13 mouse cellular contexts compared by ENCODE assay signal in genomic region chr3:146792144-146792748, GRCm38 (mm10). TPM values are rescaled to one million over a fixed set of nuclear protein-coding genes. Genes with fewer than 3 reads are reported as not detected.
DNase-seq lines count a peak whose midpoint lies in the region; ATAC-seq and TF ChIP-seq lines count a peak whose summit lies in the region.
"Had no signal": no experiment of that assay in that cellular context is flagged by ENCODE, and none has a peak within 500 bp of the region (broad histone marks: within the 10 kb centered on the region; RNA-seq: fewer than 3 reads in every experiment).

No protein-coding gene starts in this region.

- intact Hi-C loops in gastrocnemius, adult 2 months (cut with DNase I): loop anchor here (2.0 kb wide), 1 partner anchor 123 kb away; no protein-coding TSS in a partner anchor

- no peaks in the 10 kb centered on the region for H3K27me3 ChIP-seq in liver, postnatal 0 days (ENCODE audit: insufficient read depth, low read length)
- H3K27me3 ChIP-seq in liver, embryonic 12.5 days (replicated peaks): no peaks in the 10 kb centered on the region
- no peaks in the 10 kb centered on the region for H3K27me3 ChIP-seq in MEL (ENCODE audit: control insufficient read depth in 1 of 2, insufficient read depth in 2 of 2, low read length in 2 of 2)
- H3K27me3 ChIP-seq: embryonic facial prominence, embryonic 13.5 days had no signal

- H3K4me3 ChIP-seq in gastrocnemius, adult 2 months: no peak overlapping the region
- no peak overlapping the region for H3K4me3 ChIP-seq in liver, postnatal 0 days (ENCODE audit: low read depth, low read length)
- no peak overlapping the region for H3K4me3 ChIP-seq in liver, embryonic 12.5 days
- H3K4me3 ChIP-seq in MEL (ENCODE audit: control insufficient read depth in 1 of 2, insufficient read depth in 1 of 2, low read depth in 2 of 2, low read length in 2 of 2): no peak overlapping the region
- H3K4me3 ChIP-seq: embryonic facial prominence, embryonic 13.5 days had no signal

- ATAC-seq in liver, postnatal 0 days: no peak
- ATAC-seq in liver, embryonic 12.5 days: no peak
- ATAC-seq in megakaryocyte progenitor cell, adult 5-6 weeks (replicated peaks; ENCODE audit: poor library complexity): peak; percentile 80

- no peaks in the 10 kb centered on the region for H3K9me3 ChIP-seq in liver, postnatal 0 days (ENCODE audit: low read length)
- H3K9me3 ChIP-seq in liver, embryonic 12.5 days (replicated peaks): no peaks in the 10 kb centered on the region
- H3K9me3 ChIP-seq in MEL (replicated peaks; ENCODE audit: insufficient read depth, low read length): no peaks in the 10 kb centered on the region
- H3K9me3 ChIP-seq: embryonic facial prominence, embryonic 13.5 days had no signal

- TF ChIP-seq CTCF in gastrocnemius, adult 2 months (IDR thresholded peaks at IDR 0.05): peak; percentile 68
- TF ChIP-seq CTCF in liver, postnatal 0 days (IDR thresholded peaks at IDR 0.05; ENCODE audit: low read depth): peak; percentile 51
- peak in 2 of 3 experiments; percentile 16 to 70; a peak in 3 of 6 replicates for TF ChIP-seq CTCF in MEL (IDR thresholded peaks at IDR 0.05 in 2 of 3, conservative IDR thresholded peaks at IDR 0.05 in 1 of 3; ENCODE audit: control insufficient read depth in 1 of 3, insufficient read depth in 1 of 3, low read depth in 2 of 3, low read length in 3 of 3, poor library complexity in 1 of 3, severe bottlenecking in 1 of 3)

- no peak for TF ChIP-seq POLR2A in MEL (IDR thresholded peaks at IDR 0.05; ENCODE audit: control insufficient read depth in 1 of 2, insufficient read depth in 1 of 2, low read depth in 1 of 2, low read length in 2 of 2, poor library complexity in 1 of 2)

- no peaks in the 10 kb centered on the region for H3K4me1 ChIP-seq in liver, postnatal 0 days (ENCODE audit: insufficient read depth)
- peaks cover 18% of the 10 kb centered on the region for H3K4me1 ChIP-seq in liver, embryonic 12.5 days
- peaks cover 6 to 8% of the 10 kb centered on the region in 2 experiments for H3K4me1 ChIP-seq in MEL (ENCODE audit: control insufficient read depth in 1 of 2, insufficient read depth in 2 of 2, low read length in 2 of 2)
- H3K4me1 ChIP-seq: embryonic facial prominence, embryonic 13.5 days had no signal

- TF ChIP-seq EP300 in liver, postnatal 0 days (IDR thresholded peaks at IDR 0.05; ENCODE audit: low read depth): no peak
- peak; percentile 55 to 77; a peak in 3 of 4 replicates for TF ChIP-seq EP300 in MEL (IDR thresholded peaks at IDR 0.05; ENCODE audit: low read depth in 1 of 2, low read length in 2 of 2)

- H3K4me2 ChIP-seq in liver, postnatal 0 days (ENCODE audit: low read depth, low read length): no peak overlapping the region
- no peak overlapping the region for H3K4me2 ChIP-seq in liver, embryonic 12.5 days
- H3K4me2 ChIP-seq: embryonic facial prominence, embryonic 13.5 days had no signal

- no peaks in the 10 kb centered on the region for H3K79me2 ChIP-seq in MEL (ENCODE audit: control insufficient read depth, insufficient read depth, low read length, poor library complexity)

- H3K36me3 ChIP-seq in liver, postnatal 0 days (replicated peaks; ENCODE audit: insufficient read depth, low read length): 0 out of 2 replicates have a peak, but pooled peaks cover 2% of the 10 kb centered on the region
- no peaks in the 10 kb centered on the region for H3K36me3 ChIP-seq in liver, embryonic 12.5 days
- H3K36me3 ChIP-seq in MEL (ENCODE audit: control insufficient read depth in 1 of 2, insufficient read depth in 2 of 2, low read length in 2 of 2): peaks cover 0 to 16% of the 10 kb centered on the region in 2 experiments; a peak in 2 of 4 replicates

- no peak for DNase-seq in gastrocnemius, adult 2 months
- no peak for DNase-seq in gastrocnemius, postnatal 4 days (ENCODE audit: low spot score in 2 of 2)
- no peak for DNase-seq in liver, postnatal 0 days
- peak; percentile 70 for DNase-seq in MEL (ENCODE audit: low read depth, low spot score)
- DNase-seq in yolk sac, embryonic 10.5 days (ENCODE audit: low spot score): no peak
- DNase-seq in adrenal gland, postnatal 4 days (ENCODE audit: low spot score in 2 of 2): no peak
- DNase-seq: cerebellum, adult 2 months; right cerebral cortex, postnatal 4 days had no signal

- H3K27ac ChIP-seq in gastrocnemius, adult 2 months: no peak overlapping the region
- H3K27ac ChIP-seq in liver, postnatal 0 days (ENCODE audit: low read depth): no peak overlapping the region
- H3K27ac ChIP-seq in liver, embryonic 12.5 days: no peak overlapping the region
- no peak overlapping the region for H3K27ac ChIP-seq in MEL (ENCODE audit: control insufficient read depth, low read depth, low read length)
- H3K27ac ChIP-seq: embryonic facial prominence, embryonic 13.5 days had no signal

- H3K9ac ChIP-seq in liver, postnatal 0 days (replicated peaks): no peak overlapping the region
- H3K9ac ChIP-seq in liver, embryonic 12.5 days: no peak overlapping the region
- H3K9ac ChIP-seq in MEL (ENCODE audit: control insufficient read depth, low read depth, low read length, poor library complexity, severe bottlenecking): no peak overlapping the region
- H3K9ac ChIP-seq: embryonic facial prominence, embryonic 13.5 days had no signal

- 49% methylated on average over 3 of the region's 3 CpGs for WGBS in liver, postnatal 0 days (ENCODE audit: insufficient replicate concordance)
- WGBS in liver, embryonic 12.5 days (ENCODE audit: insufficient replicate concordance): 66% methylated on average over 3 of the region's 3 CpGs

- TF ChIP-seq RAD21 in MEL (IDR thresholded peaks at IDR 0.05; ENCODE audit: low read depth, low read length): peak; percentile 68

TF ChIP-seq in MEL, 35 proteins besides CTCF, POLR2A, EP300 and RAD21:
- TF ChIP-seq TCF12 (IDR thresholded peaks at IDR 0.05; ENCODE audit: low read depth, low read length) (peak; percentile 66; the same call in 1 of the 2 replicates), RCOR1 (IDR thresholded peaks at IDR 0.05; ENCODE audit: low read depth, low read length) (peak; percentile 40; the same call in 1 of the 2 replicates), ETS1 (IDR thresholded peaks at IDR 0.05; ENCODE audit: low read depth, low read length) (peak; percentile 54; the same call in 1 of the 2 replicates), SIN3A (IDR thresholded peaks at IDR 0.05; ENCODE audit: low read length) (no peak; the same call in 1 of the 2 replicates), TAL1 (IDR thresholded peaks at IDR 0.05; ENCODE audit: low read length) (0 out of 2 replicates have a peak, but pooled peaks have one; percentile 9), TBP (IDR thresholded peaks at IDR 0.05; ENCODE audit: low read depth, low read length) (peak; percentile 65; the same call in 1 of the 2 replicates), JUND (IDR thresholded peaks at IDR 0.05; ENCODE audit: low read depth, low read length) (no peak), SMC3 (IDR thresholded peaks at IDR 0.05; ENCODE audit: low read depth, low read length) (peak; percentile 60), ZC3H11A (IDR thresholded peaks at IDR 0.05; ENCODE audit: low read depth, low read length) (peak; percentile 57)

RNA-seq across cellular contexts. Expression of gene Prkacb, which starts 20.5 kb away (rescaled TPM):
- total RNA-seq in gastrocnemius, adult 2 months (2021): 10 to 100 TPM; 44.3 to 45.4 TPM
- total RNA-seq in gastrocnemius, postnatal 4 days (2021): 10 to 100 TPM; 72.9 to 76.0 TPM
- 14.1 and 15.4 TPM in 2 replicates for polyA plus RNA-seq in liver, postnatal 0 days (2015; fragmentation: Nextera tagmentation; extraction: Ambion mirVana)
- polyA plus RNA-seq in liver, embryonic 12.5 days (2016; fragmentation: Nextera tagmentation; extraction: Ambion mirVana): 22.2 and 23.9 TPM in 2 replicates
- total RNA-seq in MEL (2012; rRNA removed): 15.5 and 16.5 TPM in 2 replicates
- 10 to 100 TPM; 31.8 to 55.6 TPM for polyA plus RNA-seq in MEL (2012; ENCODE audit: insufficient read depth in 1 of 2, insufficient read length in 2 of 2, low read depth in 1 of 2, low replicate concordance in 2 of 2, missing spikeins in 1 of 2)
- 67.8 and 72.9 TPM in 2 replicates for total RNA-seq in megakaryocyte progenitor cell, adult 5-6 weeks (2015)
- 60.8 and 75.2 TPM in 2 replicates for total RNA-seq in megakaryocyte progenitor cell, adult 5-6 weeks (2017)
- total RNA-seq in adrenal gland, postnatal 4 days (2021): 100 to 1,000 TPM; 119 to 131 TPM

RNA-seq across cellular contexts. Expression of gene Ttll7, which starts 59.9 kb away (rescaled TPM):
- 100 to 1,000 TPM in 1 of 2 experiments, 10 to 100 TPM in 1; 63.7 to 165 TPM for total RNA-seq in gastrocnemius, adult 2 months (2021)
- 1 to 10 TPM; 7.7 to 9.2 TPM for total RNA-seq in gastrocnemius, postnatal 4 days (2021)
- 0.52 and 0.79 TPM in 2 replicates for polyA plus RNA-seq in liver, postnatal 0 days (2015; fragmentation: Nextera tagmentation; extraction: Ambion mirVana)
- polyA plus RNA-seq in liver, embryonic 12.5 days (2016; fragmentation: Nextera tagmentation; extraction: Ambion mirVana): 0.51 and 0.53 TPM in 2 replicates
- not detected in 2 replicates for total RNA-seq in MEL (2012; rRNA removed)
- not detected for polyA plus RNA-seq in MEL (2012; ENCODE audit: insufficient read depth in 1 of 2, insufficient read length in 2 of 2, low read depth in 1 of 2, low replicate concordance in 2 of 2, missing spikeins in 1 of 2)
- 0.49 TPM in 1 of 2 replicates, not detected in the other for total RNA-seq in megakaryocyte progenitor cell, adult 5-6 weeks (2015)
- total RNA-seq in megakaryocyte progenitor cell, adult 5-6 weeks (2017): 0.10 TPM in 1 of 2 replicates, not detected in the other
- total RNA-seq in adrenal gland, postnatal 4 days (2021): 1 to 10 TPM; 4.5 to 5.0 TPM
- total RNA-seq: monocyte, adult 5-6 weeks; neutrophil, adult 5-6 weeks had no signal

Comparison
In these comparisons a context has a peak if more than half of its experiments do, and no peak if none do; other contexts are left out.
1. RNA of gene Ttll7, which starts 59.9 kb away (total RNA-seq): 63.7 to 165 TPM in gastrocnemius, adult 2 months; 7.7 to 9.2 TPM in gastrocnemius, postnatal 4 days, 4.5 to 5.0 TPM in adrenal gland, postnatal 4 days, 0.10 to 0.49 TPM in megakaryocyte progenitor cell, adult 5-6 weeks and not detected in MEL; every median in the first group is over 4 times any median in the second.
2. Peak in every context shown above with its lines, with median percentiles within 50 percentile points of each other: CTCF ChIP-seq.